Mouse (Mus musculus) intestine, embryonic 16.5 days (tissue): Measurements from ENCODE around the gene Gm20388. TPM values are rescaled to one million over a fixed set of nuclear protein-coding genes. Genes with fewer than 3 reads are reported as not detected.

ENCODE experiments used
- ATAC-seq: fragments of 200-750 bp; cut with Nextera tagmentation; 2 replicates; pipeline ENCODE4 v1.8.0; 2017; ENCODE audit warnings: moderate TSS enrichment, moderate library complexity
- H3K27ac ChIP-seq: fragments of 300-500 bp; sonication (generic); 2 replicates; pipeline ENCODE4 v1.5.1; 2014; ENCODE audit warnings: mild to moderate bottlenecking, low read length
- H3K27me3 ChIP-seq: fragments of 300-500 bp; sonication (generic); replicated peaks from 2 replicates; pipeline ENCODE4 v1.6.1; 2014; ENCODE audit warnings: low read length, control low read depth, mixed read lengths; ENCODE audit not compliant: control insufficient read depth, insufficient read depth
- H3K36me3 ChIP-seq: fragments of 300-500 bp; sonication (generic); 2 replicates; pipeline ENCODE4 v1.6.1; 2014; ENCODE audit warnings: low read length, control low read depth; ENCODE audit not compliant: control insufficient read depth, insufficient read depth
- H3K4me1 ChIP-seq: fragments of 300-500 bp; sonication (generic); 2 replicates; pipeline ENCODE4 v1.6.1; 2014; ENCODE audit warnings: low read length, control low read depth, mixed read lengths; ENCODE audit not compliant: control insufficient read depth, insufficient read depth
- H3K4me2 ChIP-seq: fragments of 300-500 bp; sonication (generic); 2 replicates; pipeline ENCODE4 v1.6.1; 2014; ENCODE audit warnings: low read depth, low read length, control low read depth
- H3K4me3 ChIP-seq: fragments of 300-500 bp; sonication (generic); 2 replicates; pipeline ENCODE4 v1.5.1; 2014; ENCODE audit warnings: mild to moderate bottlenecking, low read length
- H3K9ac ChIP-seq: fragments of 300-500 bp; sonication (generic); 2 replicates; pipeline ENCODE4 v1.6.1; 2014; ENCODE audit warnings: low read depth, low read length
- H3K9me3 ChIP-seq: fragments of 300-500 bp; sonication (generic); 2 replicates; pipeline ENCODE4 v1.6.1; 2016; ENCODE audit warnings: low read length, control low read depth; ENCODE audit not compliant: control insufficient read depth
- WGBS: fragments of 180-500 bp; shearing (Covaris S2); extraction: QIAGEN DNeasy Blood & Tissue Kit; methylation state at CpG from one replicate; pipeline ENCODE4 v1.1.7; 2014; 5-methylcytosine and 5-hydroxymethylcytosine counted together
- polyA plus RNA-seq: library from polyadenylated mRNA; unstranded; fragments of >200 nt; fragmentation: Nextera tagmentation; extraction: Ambion mirVana; gene quantifications from 2 replicates; pipeline ENCODE4 v1.2.1, GENCODE M21; 2015

The Gm20388 gene
- polyA plus RNA-seq, 1 experiment from 2014 or later, result 5.8 TPM

DNA sequence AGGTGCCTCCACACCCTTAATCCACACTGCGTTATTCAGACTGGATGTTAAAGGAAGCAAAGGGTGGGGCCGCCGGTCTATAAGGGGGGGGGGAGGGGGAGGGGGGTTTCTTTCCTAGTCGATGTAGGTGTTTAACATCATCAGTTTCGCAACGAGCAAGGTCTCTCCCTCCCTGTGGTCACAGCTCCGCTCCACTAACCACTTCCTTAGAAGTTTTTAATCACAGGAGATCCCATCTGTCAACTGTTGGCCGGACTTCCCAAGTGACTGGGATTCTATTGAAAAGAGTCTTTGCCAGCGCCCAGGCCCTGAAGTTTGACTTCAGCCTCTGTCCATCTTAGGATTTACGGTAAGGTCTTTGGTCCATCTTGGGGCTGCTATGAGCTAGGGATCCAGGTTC is 1303.0 kb downstream of the Gm20388 start:
- H3K4me2 ChIP-seq, result no peak overlapping the region
- H3K9ac ChIP-seq, result no peak overlapping the region
- H3K4me1 ChIP-seq, result no peaks in the 10 kb centered on the region
- H3K27me3 ChIP-seq, result no peaks in the 10 kb centered on the region
- 58% methylated on average over 9 of the region's 10 CpGs for WGBS
- H3K9me3 ChIP-seq, result no peaks in the 10 kb centered on the region; the same call in 1 of the 2 replicates
- no peak for ATAC-seq
- H3K36me3 ChIP-seq, result no peaks in the 10 kb centered on the region
- no peak overlapping the region for H3K27ac ChIP-seq
- H3K4me3 ChIP-seq, result no peak overlapping the region

DNA sequence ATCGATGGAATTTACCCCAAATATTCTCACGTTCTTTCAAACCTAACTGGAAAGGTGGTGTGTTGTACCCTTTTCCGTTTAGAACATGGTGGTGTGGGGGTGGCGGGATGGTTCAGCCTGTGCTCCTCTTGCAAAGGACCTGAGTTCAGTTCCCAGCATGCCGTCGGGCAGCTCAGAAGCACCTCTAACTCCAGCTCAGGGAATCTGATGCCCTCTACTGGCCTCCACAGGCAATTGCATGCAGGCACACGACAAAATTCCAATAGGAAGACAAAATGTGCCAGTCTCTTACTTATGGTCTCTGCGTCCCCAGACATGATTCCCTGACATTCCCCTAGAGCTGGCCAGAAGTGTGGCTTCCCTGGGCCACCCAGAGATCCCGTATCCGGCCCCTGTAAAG is 1304.3 kb downstream of the Gm20388 start:
- no peak overlapping the region for H3K27ac ChIP-seq
- H3K36me3 ChIP-seq, result no peaks in the 10 kb centered on the region
- no peaks in the 10 kb centered on the region; the same call in 1 of the 2 replicates for H3K9me3 ChIP-seq
- H3K4me3 ChIP-seq, result no peak overlapping the region
- H3K4me1 ChIP-seq, result peaks cover 3% of the 10 kb centered on the region; the same call in 1 of the 2 replicates
- 80% methylated on average over 10 of the region's 10 CpGs for WGBS
- no peak overlapping the region for H3K9ac ChIP-seq
- no peak for ATAC-seq
- H3K4me2 ChIP-seq, result no peak overlapping the region
- no peaks in the 10 kb centered on the region for H3K27me3 ChIP-seq

DNA sequence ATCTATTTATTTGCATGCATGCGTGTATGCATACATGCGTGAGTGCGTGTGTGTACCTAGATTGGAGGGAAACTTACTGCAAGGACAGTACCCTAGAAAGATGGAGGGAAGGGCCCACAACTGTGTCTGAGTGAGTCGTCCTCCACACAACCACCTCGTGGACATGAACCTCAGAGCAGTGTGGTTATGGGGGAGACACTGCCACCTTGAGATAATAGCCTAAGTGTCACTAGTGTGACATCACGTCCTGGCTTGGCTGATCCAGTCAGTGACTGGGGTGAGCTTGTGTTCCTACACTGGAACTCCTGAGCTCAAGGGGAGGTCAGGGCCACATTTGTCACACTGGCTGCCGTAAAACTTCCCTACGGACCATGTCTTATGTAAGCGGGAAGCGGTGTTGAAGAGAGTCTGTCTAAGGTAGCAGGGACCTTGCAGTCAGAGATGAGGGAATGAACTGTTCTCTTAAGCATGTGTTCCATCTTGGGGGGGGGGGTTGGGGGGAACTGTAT is 1305.9 kb downstream of the Gm20388 start:
- no peaks in the 10 kb centered on the region; the same call in 1 of the 2 replicates for H3K9me3 ChIP-seq
- WGBS, result 86% methylated on average over 10 of the region's 10 CpGs
- no peaks in the 10 kb centered on the region; the same call in 1 of the 2 replicates for H3K27me3 ChIP-seq
- no peaks in the 10 kb centered on the region for H3K36me3 ChIP-seq
- no peak for ATAC-seq
- no peak overlapping the region for H3K4me2 ChIP-seq
- no peak overlapping the region for H3K4me3 ChIP-seq
- no peak overlapping the region for H3K27ac ChIP-seq
- no peak overlapping the region for H3K9ac ChIP-seq
- H3K4me1 ChIP-seq, result peaks cover 7% of the 10 kb centered on the region; the same call in 1 of the 2 replicates

DNA sequence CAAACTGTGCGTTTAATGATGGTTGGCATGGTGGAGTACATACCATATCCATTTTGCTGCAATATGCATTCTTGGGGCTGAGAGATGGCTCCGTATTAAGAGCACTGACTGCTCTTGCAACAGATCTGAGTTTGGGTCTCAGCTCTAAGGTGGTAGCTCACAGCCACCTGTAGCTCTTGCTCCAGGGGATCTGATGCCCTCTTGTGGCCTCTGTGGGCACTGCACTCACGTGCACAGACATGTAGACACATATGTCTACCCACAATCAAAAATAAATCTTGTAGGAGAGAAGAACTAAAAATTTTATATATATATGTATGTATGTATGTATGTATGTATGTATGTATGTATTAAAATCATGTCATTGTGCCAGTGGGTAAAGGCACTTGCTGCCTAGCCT is 1307.8 kb downstream of the Gm20388 start:
- Histone ChIP-seq H3K9me3 (no peaks in the 10 kb centered on the region; the same call in 1 of the 2 replicates), H3K36me3 (no peaks in the 10 kb centered on the region), H3K4me1 (peaks cover 7% of the 10 kb centered on the region; the same call in 1 of the 2 replicates), H3K9ac (no peak overlapping the region), H3K27me3 (no peaks in the 10 kb centered on the region; the same call in 1 of the 2 replicates), H3K4me2 (no peak overlapping the region), H3K27ac (no peak overlapping the region), H3K4me3 (no peak overlapping the region)
- WGBS, result 91% methylated on average over 3 of the region's 3 CpGs
- no peak for ATAC-seq

DNA sequence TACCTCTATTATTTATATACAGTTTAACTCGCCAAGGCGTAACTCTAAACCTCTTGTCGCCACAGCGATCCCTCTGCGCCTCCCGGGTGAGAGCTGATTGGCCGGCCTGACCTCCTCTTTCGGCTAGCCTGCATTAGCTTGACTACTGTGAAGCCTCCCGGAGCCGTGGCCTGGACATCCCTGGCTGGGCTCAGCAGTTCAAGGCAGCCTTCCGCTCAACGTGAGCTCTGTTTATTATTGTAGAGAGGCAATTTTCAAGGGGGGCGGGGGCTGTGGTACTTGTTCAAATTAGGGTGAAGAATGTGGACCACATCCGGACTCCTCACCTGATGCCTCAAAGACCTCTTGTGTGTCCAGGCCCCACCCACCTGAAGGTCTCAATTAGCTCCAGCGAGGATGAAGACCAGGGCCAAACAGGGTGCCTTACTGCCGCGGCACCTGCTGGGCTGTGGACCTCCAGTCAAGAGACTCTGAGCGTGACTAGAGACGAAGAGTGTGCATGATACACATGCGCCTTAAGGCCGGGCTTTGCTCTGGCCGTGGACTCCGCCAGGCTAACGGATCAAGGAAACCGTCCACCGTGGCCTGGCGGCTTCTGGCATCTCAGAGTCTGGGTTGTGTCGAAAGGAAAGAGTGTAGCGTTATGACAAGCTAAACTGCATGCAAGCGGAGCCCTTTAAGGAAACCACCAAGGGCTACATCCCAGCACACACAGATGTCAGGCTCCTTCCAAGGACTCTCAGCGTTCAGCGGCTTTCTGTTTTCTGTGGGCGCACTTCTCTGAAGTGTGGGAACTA is 1309.7 kb downstream of the Gm20388 start:
- WGBS, result 26% methylated on average over 33 of the region's 33 CpGs

DNA sequence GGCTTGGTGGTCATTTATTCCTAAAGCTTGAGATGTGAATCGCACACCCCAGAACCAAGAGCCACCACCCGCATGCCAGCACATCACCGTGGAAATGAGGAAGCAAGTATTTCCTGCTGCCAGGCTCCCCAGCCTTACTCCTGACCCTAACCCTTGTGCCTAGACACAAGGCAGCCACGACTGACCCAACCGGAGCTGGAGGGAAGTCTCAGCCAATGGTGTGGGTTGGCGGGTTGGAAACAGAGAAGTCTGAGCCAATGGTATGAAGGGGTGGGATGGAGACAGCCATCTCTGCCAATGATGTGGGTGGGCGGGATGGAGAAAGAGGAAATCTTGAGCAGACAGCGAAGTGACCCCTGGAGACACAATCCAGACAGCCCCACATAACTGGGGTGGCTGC is 1314.1 kb downstream of the Gm20388 start:
- Histone ChIP-seq H3K27me3 (no peaks in the 10 kb centered on the region; the same call in 1 of the 2 replicates), H3K36me3 (no peaks in the 10 kb centered on the region), H3K4me3 (no peak overlapping the region), H3K9ac (no peak overlapping the region), H3K9me3 (no peaks in the 10 kb centered on the region), H3K4me2 (no peak overlapping the region), H3K4me1 (peaks cover 7% of the 10 kb centered on the region; the same call in 1 of the 2 replicates), H3K27ac (no peak overlapping the region)
- WGBS, result 56% methylated on average over 8 of the region's 8 CpGs
- no peak for ATAC-seq

More for the DNA sequence above, 1309.7 kb downstream of the Gm20388 start:
- Histone ChIP-seq H3K4me2 (no peak overlapping the region), H3K27me3 (no peaks in the 10 kb centered on the region; the same call in 1 of the 2 replicates), H3K36me3 (no peaks in the 10 kb centered on the region), H3K9me3 (no peaks in the 10 kb centered on the region; the same call in 1 of the 2 replicates), H3K4me1 (peaks cover 7% of the 10 kb centered on the region; the same call in 1 of the 2 replicates), H3K27ac (no peak overlapping the region), H3K4me3 (no peak overlapping the region), H3K9ac (no peak overlapping the region)
- ATAC-seq, result peak; percentile 36; the same call in 1 of the 2 replicates

DNA sequence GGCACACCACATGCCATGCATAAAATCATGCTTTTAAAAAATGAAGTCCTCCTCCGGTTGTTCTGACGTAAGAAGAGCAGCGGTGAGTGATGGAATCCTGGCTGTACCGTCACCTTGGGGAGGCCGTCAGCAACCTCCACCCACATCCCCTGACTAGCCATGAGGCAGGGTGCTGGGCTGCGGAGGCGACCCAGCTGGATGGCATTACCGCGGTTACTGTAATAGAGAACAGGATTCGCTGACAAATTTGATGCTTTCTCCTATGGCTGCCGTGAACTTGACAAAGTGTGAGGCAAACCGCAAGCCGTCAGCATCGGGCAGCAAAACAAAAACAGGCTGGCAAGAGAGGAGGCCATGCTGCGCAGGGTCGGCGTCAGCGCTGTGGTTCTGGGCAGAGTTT is 1317.1 kb downstream of the Gm20388 start:
- Histone ChIP-seq H3K36me3 (no peaks in the 10 kb centered on the region), H3K4me1 (0 out of 2 replicates have a peak, but pooled peaks cover 3% of the 10 kb centered on the region), H3K27ac (no peak overlapping the region), H3K9ac (no peak overlapping the region), H3K4me3 (no peak overlapping the region), H3K9me3 (no peaks in the 10 kb centered on the region), H3K27me3 (no peaks in the 10 kb centered on the region), H3K4me2 (no peak overlapping the region)
- no peak for ATAC-seq
- WGBS, result 78% methylated on average over 18 of the region's 18 CpGs

DNA sequence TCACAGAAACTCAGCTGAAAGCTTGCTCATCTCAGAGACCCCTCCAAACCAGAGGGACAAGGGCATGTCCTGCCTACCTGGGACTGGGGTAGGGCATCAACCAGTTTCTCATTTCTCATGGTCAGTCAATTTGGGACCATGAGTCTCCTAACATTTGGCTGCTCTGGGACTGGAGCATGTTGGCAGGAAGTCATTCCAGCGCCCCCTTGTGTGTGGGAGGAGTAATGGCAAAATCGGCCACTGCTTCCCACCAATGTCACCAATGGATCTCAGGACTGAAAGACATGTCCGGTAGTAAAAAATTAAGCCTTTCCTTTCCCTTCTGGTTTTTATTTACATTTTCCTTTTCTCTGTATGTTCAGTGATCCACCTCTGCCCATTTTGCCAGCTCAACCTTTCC is 1318.3 kb downstream of the Gm20388 start:
- Histone ChIP-seq H3K4me1 (0 out of 2 replicates have a peak, but pooled peaks cover 3% of the 10 kb centered on the region), H3K4me2 (no peak overlapping the region), H3K27me3 (no peaks in the 10 kb centered on the region), H3K36me3 (no peaks in the 10 kb centered on the region), H3K4me3 (no peak overlapping the region), H3K9me3 (no peaks in the 10 kb centered on the region), H3K9ac (no peak overlapping the region), H3K27ac (no peak overlapping the region)
- no peak for ATAC-seq
- WGBS, result 57% methylated on average over 3 of the region's 3 CpGs

DNA sequence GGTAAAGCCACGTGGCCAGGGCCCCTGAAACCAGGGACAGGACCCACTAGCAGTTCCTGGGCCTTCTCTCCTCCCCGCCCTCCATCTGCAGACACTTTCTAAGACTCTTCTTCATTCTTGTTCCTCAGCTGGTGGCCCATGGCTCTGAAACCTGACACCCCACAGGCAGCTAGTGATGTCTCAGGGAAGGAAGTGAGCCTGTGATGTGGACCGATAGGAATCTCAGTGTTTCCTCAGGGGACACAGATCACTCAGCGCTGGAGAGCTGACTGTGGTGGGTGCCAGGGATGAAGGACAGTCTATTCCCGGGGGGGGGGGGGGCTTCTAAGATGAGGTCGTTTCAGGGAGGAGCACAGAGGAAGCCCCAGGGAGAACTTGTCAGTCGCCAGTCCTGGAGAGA is 1318.9 kb downstream of the Gm20388 start:
- H3K27ac ChIP-seq, result no peak overlapping the region
- ATAC-seq, result no peak
- no peak overlapping the region for H3K9ac ChIP-seq
- no peaks in the 10 kb centered on the region for H3K9me3 ChIP-seq
- 33% methylated on average over 7 of the region's 7 CpGs for WGBS
- no peak overlapping the region for H3K4me2 ChIP-seq
- 0 out of 2 replicates have a peak, but pooled peaks cover 3% of the 10 kb centered on the region for H3K4me1 ChIP-seq
- H3K4me3 ChIP-seq, result no peak overlapping the region
- no peaks in the 10 kb centered on the region for H3K27me3 ChIP-seq
- no peaks in the 10 kb centered on the region for H3K36me3 ChIP-seq
